Mouse (Mus musculus): ENCODE measurements around the gene Gng7.

Gene Gng7

DNA sequence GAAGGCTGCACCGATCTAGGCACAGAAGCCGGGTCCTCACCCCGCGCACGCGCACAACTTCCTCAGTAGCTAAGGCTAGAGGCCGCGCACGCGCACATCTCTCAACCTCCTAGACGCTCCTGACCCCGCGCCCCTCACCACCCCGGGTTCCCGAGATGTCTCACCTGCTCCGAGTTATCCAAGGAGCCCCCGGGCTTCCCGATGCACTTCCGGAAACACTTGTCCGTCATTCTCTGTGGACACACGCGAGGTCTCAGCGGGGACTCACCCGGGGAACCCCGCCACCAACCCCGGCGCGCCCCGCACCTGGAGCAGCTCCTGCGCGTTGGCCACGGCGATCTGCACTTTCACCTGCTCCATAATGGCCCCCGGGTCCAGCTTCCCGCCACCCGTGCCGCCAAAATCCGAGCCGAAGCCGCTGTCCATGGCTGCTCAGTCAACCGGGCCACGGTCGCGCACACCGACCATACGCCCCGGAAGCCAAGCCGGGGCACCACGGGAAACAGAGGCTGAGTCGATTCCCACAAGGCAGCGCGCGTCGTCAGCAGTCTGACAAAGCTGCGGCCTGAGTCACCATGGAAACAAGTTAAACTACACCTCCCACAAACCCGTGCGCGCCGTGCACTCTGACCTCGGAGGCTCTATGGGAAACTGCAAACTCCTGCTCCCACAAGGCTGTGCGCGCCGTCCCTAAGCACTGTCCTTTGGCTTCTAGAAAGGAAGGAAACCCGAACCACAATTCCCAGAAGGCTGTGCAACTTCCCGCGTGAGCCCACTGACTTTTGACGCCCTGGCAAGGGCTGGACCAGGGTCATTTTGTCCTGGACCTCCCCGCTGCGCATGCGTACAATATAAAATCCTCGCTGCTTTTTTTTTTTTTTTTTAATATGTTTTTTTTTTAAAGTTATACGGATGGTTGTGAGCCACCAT is 114.2 kb downstream of the Gng7 start, which contains the start of gene Timm13:
Gene Timm13, minus strand, starts transcription at position 652 of the 930 bp plus-strand sequence.
- peak; percentile 98 for DNase-seq (ENCODE audit: low spot score)

DNA sequence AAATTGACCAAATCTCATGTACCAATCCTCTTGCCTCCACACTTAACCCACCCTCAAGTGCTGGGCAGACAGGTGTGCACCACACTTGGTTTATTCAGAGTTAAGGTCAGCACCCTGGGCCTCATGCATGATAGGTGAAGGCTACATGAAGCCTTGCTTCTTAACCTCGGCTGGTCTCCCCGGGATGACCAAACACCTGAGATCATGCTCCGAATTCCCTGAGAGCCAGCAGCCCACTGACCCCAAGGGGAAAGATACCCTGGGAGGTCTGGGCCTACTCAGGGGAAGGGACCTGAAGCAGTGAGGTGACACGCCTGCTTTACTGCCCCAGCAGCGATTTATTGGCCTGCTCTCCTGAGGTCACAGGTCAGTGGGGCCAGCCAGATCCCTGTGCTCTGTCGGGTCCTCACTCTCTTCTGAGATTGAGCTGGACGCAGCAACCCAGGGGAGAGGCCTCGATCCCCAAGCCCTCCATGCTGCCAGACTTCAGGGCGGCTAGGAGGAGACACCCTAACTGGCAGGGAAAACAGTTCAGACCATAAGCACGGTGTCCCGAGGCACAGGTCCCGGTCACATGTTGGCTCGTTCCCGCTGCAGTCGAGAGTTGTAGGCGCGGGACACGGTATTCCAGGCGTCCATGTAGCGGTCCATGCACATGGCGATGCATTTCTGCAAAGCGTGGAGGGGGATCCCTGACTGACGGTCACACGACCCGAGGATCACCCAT is 115.0 kb downstream of the Gng7 start:
- DNase-seq (ENCODE audit: low spot score): no peak

DNA sequence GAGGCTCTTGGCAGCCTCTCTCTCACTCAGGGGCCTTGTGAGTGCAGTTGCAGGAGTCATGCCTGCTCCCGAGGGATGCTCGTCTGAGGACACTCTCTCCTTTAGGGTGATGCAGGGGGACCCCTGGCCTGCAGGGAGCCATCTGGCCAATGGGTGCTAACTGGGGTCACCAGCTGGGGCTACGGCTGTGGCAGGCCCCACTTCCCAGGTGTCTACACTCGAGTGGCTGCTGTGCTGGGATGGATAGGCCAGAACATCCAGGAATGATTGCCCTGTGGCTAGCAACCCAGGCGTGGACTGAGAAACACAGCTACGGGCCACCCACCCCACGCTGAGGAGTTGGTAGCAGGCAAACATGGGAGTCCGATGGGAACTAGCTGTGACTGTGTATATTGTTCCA is 115.7 kb downstream of the Gng7 start:
- DNase-seq (ENCODE audit: low spot score): no peak

Measured in layer of hippocampus, adult 9-10 months (tissue).